Mouse (Mus musculus): ENCODE measurements around the gene Cytip. TPM values are rescaled to one million over a fixed set of nuclear protein-coding genes. Genes with fewer than 3 reads are reported as not detected.
"Not testable (repeated sequence)": the region's sequence is repeated elsewhere in the genome, so short reads cannot be mapped to it uniquely, and the experiment has no call there.

The Cytip gene
- polyA plus RNA-seq, 1 experiment: 8.7 TPM

GRCm38 (mm10) chr2:58140531-58140930 is 54.8 kb downstream of the Cytip start:
- H3K4me3 ChIP-seq (ENCODE audit: control insufficient read depth, low read depth, low read length): no peak overlapping the region
- TF ChIP-seq POLR2A (IDR thresholded peaks at IDR 0.05; ENCODE audit: control insufficient read depth, low read depth, low read length): no peak
- TF ChIP-seq CTCF (IDR thresholded peaks at IDR 0.05; ENCODE audit: control insufficient read depth, insufficient read depth, insufficient replicate concordance, low read depth, low read length): no peak
- H3K27me3 ChIP-seq (ENCODE audit: control insufficient read depth, insufficient read depth, low read length): no peaks in the 10 kb centered on the region
- H3K27ac ChIP-seq (ENCODE audit: control insufficient read depth, insufficient read depth, low read depth, low read length): no peak overlapping the region
- no peaks in the 10 kb centered on the region for H3K36me3 ChIP-seq (ENCODE audit: control insufficient read depth, insufficient read depth, low read length)
- H3K4me1 ChIP-seq (ENCODE audit: control insufficient read depth, insufficient read depth, low read length): no peaks in the 10 kb centered on the region

DNA sequence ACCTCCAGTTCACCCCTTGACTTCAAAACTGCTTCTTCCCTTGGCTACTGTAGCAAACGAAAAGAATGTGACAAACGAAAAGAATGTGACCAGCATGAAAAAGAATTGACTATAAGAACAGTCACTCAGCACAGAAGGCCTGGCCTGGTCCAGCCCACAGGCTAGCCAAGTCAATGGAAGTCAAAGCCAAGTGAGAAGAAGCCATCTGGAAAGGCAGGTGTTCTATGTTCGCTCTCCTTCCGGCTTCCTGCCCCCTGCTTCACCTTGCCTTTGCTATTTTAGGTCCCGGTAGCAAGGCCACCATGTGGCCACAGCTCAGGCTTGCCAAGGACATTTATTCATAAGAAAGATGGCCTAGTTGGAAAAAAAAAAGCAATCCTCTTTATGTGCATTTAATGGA is 56.7 kb downstream of the Cytip start:
- TF ChIP-seq CTCF (IDR thresholded peaks at IDR 0.05; ENCODE audit: control insufficient read depth, insufficient read depth, insufficient replicate concordance, low read depth, low read length) (no peak), POLR2A (IDR thresholded peaks at IDR 0.05; ENCODE audit: control insufficient read depth, low read depth, low read length) (no peak)
- H3K27ac ChIP-seq (ENCODE audit: control insufficient read depth, insufficient read depth, low read depth, low read length): no peak overlapping the region

GRCm38 (mm10) chr2:58137676-58138075 is 57.7 kb downstream of the Cytip start:
- no peaks in the 10 kb centered on the region for H3K27me3 ChIP-seq (ENCODE audit: control insufficient read depth, insufficient read depth, low read length)
- TF ChIP-seq CTCF (IDR thresholded peaks at IDR 0.05; ENCODE audit: control insufficient read depth, insufficient read depth, insufficient replicate concordance, low read depth, low read length) (no peak), POLR2A (IDR thresholded peaks at IDR 0.05; ENCODE audit: control insufficient read depth, low read depth, low read length) (no peak)
- H3K36me3 ChIP-seq (ENCODE audit: control insufficient read depth, insufficient read depth, low read length): no peaks in the 10 kb centered on the region
- no peaks in the 10 kb centered on the region; the same call in 1 of the 2 replicates for H3K4me1 ChIP-seq (ENCODE audit: control insufficient read depth, insufficient read depth, low read length)
- H3K4me3 ChIP-seq (ENCODE audit: control insufficient read depth, low read depth, low read length): no peak overlapping the region
- H3K27ac ChIP-seq (ENCODE audit: control insufficient read depth, insufficient read depth, low read depth, low read length): no peak overlapping the region

More for the DNA sequence above, 56.7 kb downstream of the Cytip start:
- Histone ChIP-seq H3K4me1 (ENCODE audit: control insufficient read depth, insufficient read depth, low read length) (no peaks in the 10 kb centered on the region; the same call in 1 of the 2 replicates), H3K4me3 (ENCODE audit: control insufficient read depth, low read depth, low read length) (no peak overlapping the region), H3K27me3 (ENCODE audit: control insufficient read depth, insufficient read depth, low read length) (no peaks in the 10 kb centered on the region), H3K36me3 (ENCODE audit: control insufficient read depth, insufficient read depth, low read length) (no peaks in the 10 kb centered on the region)

DNA sequence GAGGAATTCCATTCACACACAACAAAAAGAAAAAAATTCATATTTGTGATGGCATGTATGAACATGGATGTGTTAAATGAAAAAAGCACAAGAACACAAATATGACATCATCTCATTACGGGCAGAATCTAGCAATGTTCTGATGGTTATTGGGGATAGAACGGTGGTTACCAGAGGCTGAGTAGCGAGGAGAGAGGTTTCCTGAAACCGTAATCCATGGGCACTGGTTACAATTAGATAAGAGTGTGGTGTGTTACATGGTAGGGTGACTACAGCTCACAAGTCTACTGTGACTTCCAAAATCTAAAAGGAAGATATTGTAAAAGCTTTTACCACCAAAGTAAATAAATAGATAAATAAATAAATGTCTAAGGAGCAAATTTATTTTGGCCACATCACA is 58.8 kb downstream of the Cytip start:
- Histone ChIP-seq H3K27ac (ENCODE audit: control insufficient read depth, insufficient read depth, low read depth, low read length) (no peak overlapping the region), H3K36me3 (ENCODE audit: control insufficient read depth, insufficient read depth, low read length) (no peaks in the 10 kb centered on the region), H3K4me1 (ENCODE audit: control insufficient read depth, insufficient read depth, low read length) (no peaks in the 10 kb centered on the region; the same call in 1 of the 2 replicates), H3K4me3 (ENCODE audit: control insufficient read depth, low read depth, low read length) (no peak overlapping the region), H3K27me3 (ENCODE audit: control insufficient read depth, insufficient read depth, low read length) (no peaks in the 10 kb centered on the region)
- TF ChIP-seq CTCF (IDR thresholded peaks at IDR 0.05; ENCODE audit: control insufficient read depth, insufficient read depth, insufficient replicate concordance, low read depth, low read length): no peak
- TF ChIP-seq POLR2A (IDR thresholded peaks at IDR 0.05; ENCODE audit: control insufficient read depth, low read depth, low read length): no peak

- no peaks in the 10 kb centered on the region for H3K36me3 ChIP-seq (ENCODE audit: control insufficient read depth, insufficient read depth, low read length)
- H3K4me1 ChIP-seq (ENCODE audit: control insufficient read depth, insufficient read depth, low read length): no peaks in the 10 kb centered on the region; the same call in 1 of the 2 replicates
- no peaks in the 10 kb centered on the region for H3K27me3 ChIP-seq (ENCODE audit: control insufficient read depth, insufficient read depth, low read length)
- H3K4me3 ChIP-seq (ENCODE audit: control insufficient read depth, low read depth, low read length): no peak overlapping the region
- H3K27ac ChIP-seq (ENCODE audit: control insufficient read depth, insufficient read depth, low read depth, low read length): no peak overlapping the region
- TF ChIP-seq POLR2A (IDR thresholded peaks at IDR 0.05; ENCODE audit: control insufficient read depth, low read depth, low read length) (no peak), CTCF (IDR thresholded peaks at IDR 0.05; ENCODE audit: control insufficient read depth, insufficient read depth, insufficient replicate concordance, low read depth, low read length) (no peak)
These were observed 60.3 kb downstream of the Cytip start for GRCm38 (mm10) chr2:58135061-58135463.

GRCm38 (mm10) chr2:58132597-58132996 is 62.7 kb downstream of the Cytip start:
- Histone ChIP-seq H3K4me3 (ENCODE audit: control insufficient read depth, low read depth, low read length) (no peak overlapping the region), H3K36me3 (ENCODE audit: control insufficient read depth, insufficient read depth, low read length) (no peaks in the 10 kb centered on the region), H3K27me3 (ENCODE audit: control insufficient read depth, insufficient read depth, low read length) (no peaks in the 10 kb centered on the region), H3K4me1 (ENCODE audit: control insufficient read depth, insufficient read depth, low read length) (no peaks in the 10 kb centered on the region; the same call in 1 of the 2 replicates), H3K27ac (ENCODE audit: control insufficient read depth, insufficient read depth, low read depth, low read length) (no peak overlapping the region)
- no peak for TF ChIP-seq POLR2A (IDR thresholded peaks at IDR 0.05; ENCODE audit: control insufficient read depth, low read depth, low read length)
- no peak for TF ChIP-seq CTCF (IDR thresholded peaks at IDR 0.05; ENCODE audit: control insufficient read depth, insufficient read depth, insufficient replicate concordance, low read depth, low read length)

GRCm38 (mm10) chr2:58129903-58130302 is 65.4 kb downstream of the Cytip start:
- no peak overlapping the region for H3K27ac ChIP-seq (ENCODE audit: control insufficient read depth, insufficient read depth, low read depth, low read length)
- H3K36me3 ChIP-seq (ENCODE audit: control insufficient read depth, insufficient read depth, low read length): no peaks in the 10 kb centered on the region
- no peaks in the 10 kb centered on the region for H3K27me3 ChIP-seq (ENCODE audit: control insufficient read depth, insufficient read depth, low read length)
- TF ChIP-seq POLR2A (IDR thresholded peaks at IDR 0.05; ENCODE audit: control insufficient read depth, low read depth, low read length): no peak
- TF ChIP-seq CTCF (IDR thresholded peaks at IDR 0.05; ENCODE audit: control insufficient read depth, insufficient read depth, insufficient replicate concordance, low read depth, low read length): no peak
- H3K4me3 ChIP-seq (ENCODE audit: control insufficient read depth, low read depth, low read length): no peak overlapping the region
- H3K4me1 ChIP-seq (ENCODE audit: control insufficient read depth, insufficient read depth, low read length): no peaks in the 10 kb centered on the region; the same call in 1 of the 2 replicates

GRCm38 (mm10) chr2:58111105-58111504 is 84.2 kb downstream of the Cytip start:
- no peak for TF ChIP-seq POLR2A (IDR thresholded peaks at IDR 0.05; ENCODE audit: control insufficient read depth, low read depth, low read length)
- no peak for TF ChIP-seq CTCF (IDR thresholded peaks at IDR 0.05; ENCODE audit: control insufficient read depth, insufficient read depth, insufficient replicate concordance, low read depth, low read length)
- no peak overlapping the region for H3K27ac ChIP-seq (ENCODE audit: control insufficient read depth, insufficient read depth, low read depth, low read length)
- H3K36me3 ChIP-seq (ENCODE audit: control insufficient read depth, insufficient read depth, low read length): no peaks in the 10 kb centered on the region

DNA sequence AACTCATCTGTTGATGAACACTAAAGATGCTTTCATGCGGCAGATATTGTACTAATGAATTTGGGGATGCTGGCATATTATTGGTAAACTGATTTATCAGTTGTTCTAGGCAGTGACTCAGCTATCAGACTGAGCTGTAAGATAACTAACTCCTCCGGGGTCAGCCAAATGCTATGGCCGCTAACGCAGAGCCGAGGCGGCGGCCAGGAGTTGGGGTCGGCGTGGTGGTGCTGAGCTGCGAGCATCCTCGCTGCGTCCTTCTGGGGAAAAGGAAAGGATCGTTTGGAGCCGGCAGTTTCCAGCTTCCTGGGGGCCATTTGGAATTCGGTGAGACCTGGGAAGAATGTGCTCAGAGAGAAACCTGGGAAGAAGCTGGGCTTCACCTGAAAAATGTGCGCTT is 87.4 kb downstream of the Cytip start:
- not testable (repeated sequence) for H3K4me3 ChIP-seq (ENCODE audit: control insufficient read depth, low read depth, low read length); H3K4me1 ChIP-seq (ENCODE audit: control insufficient read depth, insufficient read depth, low read length); H3K27me3 ChIP-seq (ENCODE audit: control insufficient read depth, insufficient read depth, low read length); H3K36me3 ChIP-seq (ENCODE audit: control insufficient read depth, insufficient read depth, low read length); H3K27ac ChIP-seq (ENCODE audit: control insufficient read depth, insufficient read depth, low read depth, low read length)

More at GRCm38 (mm10) chr2:58111105-58111504, 84.2 kb downstream of the Cytip start:
- Histone ChIP-seq H3K4me3 (ENCODE audit: control insufficient read depth, low read depth, low read length) (no peak overlapping the region), H3K27me3 (ENCODE audit: control insufficient read depth, insufficient read depth, low read length) (no peaks in the 10 kb centered on the region), H3K4me1 (ENCODE audit: control insufficient read depth, insufficient read depth, low read length) (no peaks in the 10 kb centered on the region)
